Mouse (Mus musculus) urinary bladder, postnatal 36 days (tissue): ENCODE data around the gene Eps8l2.

Experiments used
- DNase-seq, 2 experiments: peaks; one replicate each; pipeline ENCODE4 v3.0.0; 2022; ENCODE audit warnings: low spot score in 2 of 2, mixed read lengths in 1 of 2

The Eps8l2 gene

GRCm38 (mm10) chr7:141328373-141328990 lies 10.2 kb upstream of the Eps8l2 start:
- no peak for DNase-seq

- no peak for DNase-seq
Measured at GRCm38 (mm10) chr7:141330706-141331105, 8.0 kb upstream of the Eps8l2 start.

GRCm38 (mm10) chr7:141331990-141332389 lies 6.7 kb upstream of the Eps8l2 start:
- peak in 1 of 2 experiments; percentile 52 for DNase-seq

GRCm38 (mm10) chr7:141335044-141335579 lies 3.6 kb upstream of the Eps8l2 start:
- DNase-seq: no peak

- DNase-seq: no peak
Measured at GRCm38 (mm10) chr7:141335682-141336081, 3.0 kb upstream of the Eps8l2 start.

GRCm38 (mm10) chr7:141336296-141336695 lies 2.4 kb upstream of the Eps8l2 start:
- DNase-seq: no peak

GRCm38 (mm10) chr7:141337716-141338416 lies 814 bp upstream of the Eps8l2 start:
- DNase-seq: no peak

GRCm38 (mm10) chr7:141339215-141339920 lies 688 bp downstream of the Eps8l2 start:
- no peak for DNase-seq

- DNase-seq: no peak
Measured at GRCm38 (mm10) chr7:141340023-141340422, 1.3 kb downstream of the Eps8l2 start.

GRCm38 (mm10) chr7:141340476-141340875 lies 1.8 kb downstream of the Eps8l2 start:
- DNase-seq: peak in 1 of 2 experiments; percentile 32

- no peak for DNase-seq
Measured at GRCm38 (mm10) chr7:141341689-141342226, 3.1 kb downstream of the Eps8l2 start.

- no peak for DNase-seq
Measured at GRCm38 (mm10) chr7:141343230-141343629, 4.5 kb downstream of the Eps8l2 start.

- no peak for DNase-seq
Measured at GRCm38 (mm10) chr7:141343696-141344095, 5.0 kb downstream of the Eps8l2 start.

- no peak for DNase-seq
Measured at GRCm38 (mm10) chr7:141344787-141345186, 6.1 kb downstream of the Eps8l2 start.

GRCm38 (mm10) chr7:141351061-141351460 lies 12.4 kb downstream of the Eps8l2 start:
- no peak for DNase-seq

GRCm38 (mm10) chr7:141355051-141355450 lies 16.4 kb downstream of the Eps8l2 start:
- DNase-seq: no peak

GRCm38 (mm10) chr7:141355626-141356326 lies 17.1 kb downstream of the Eps8l2 start:
- DNase-seq: no peak

- no peak for DNase-seq
Measured at GRCm38 (mm10) chr7:141356971-141357370, 18.3 kb downstream of the Eps8l2 start.

- no peak for DNase-seq
Measured at GRCm38 (mm10) chr7:141361510-141361909, 22.8 kb downstream of the Eps8l2 start.

GRCm38 (mm10) chr7:141363106-141363751 lies 24.5 kb downstream of the Eps8l2 start:
- peak; percentile 58 to 61 for DNase-seq

- no peak for DNase-seq
Measured at GRCm38 (mm10) chr7:141363752-141364125, 25.1 kb downstream of the Eps8l2 start.
